Mouse (Mus musculus) inflammation-experienced regulatory T-cells (primary cell): Measurements from ENCODE around the gene Thumpd3. TPM values are rescaled to one million over a fixed set of nuclear protein-coding genes. Genes with fewer than 3 reads are reported as not detected.

Source experiments
- polyA plus RNA-seq, 2 experiments: library from polyadenylated mRNA; unstranded; fragments of 100-300 nt; shearing (Covaris generic); gene quantifications; one replicate each; pipeline ENCODE4 v1.2.1; 2017

The Thumpd3 gene
- polyA plus RNA-seq = 10 to 100 TPM; 85.4 to 96.1 TPM

DNA sequence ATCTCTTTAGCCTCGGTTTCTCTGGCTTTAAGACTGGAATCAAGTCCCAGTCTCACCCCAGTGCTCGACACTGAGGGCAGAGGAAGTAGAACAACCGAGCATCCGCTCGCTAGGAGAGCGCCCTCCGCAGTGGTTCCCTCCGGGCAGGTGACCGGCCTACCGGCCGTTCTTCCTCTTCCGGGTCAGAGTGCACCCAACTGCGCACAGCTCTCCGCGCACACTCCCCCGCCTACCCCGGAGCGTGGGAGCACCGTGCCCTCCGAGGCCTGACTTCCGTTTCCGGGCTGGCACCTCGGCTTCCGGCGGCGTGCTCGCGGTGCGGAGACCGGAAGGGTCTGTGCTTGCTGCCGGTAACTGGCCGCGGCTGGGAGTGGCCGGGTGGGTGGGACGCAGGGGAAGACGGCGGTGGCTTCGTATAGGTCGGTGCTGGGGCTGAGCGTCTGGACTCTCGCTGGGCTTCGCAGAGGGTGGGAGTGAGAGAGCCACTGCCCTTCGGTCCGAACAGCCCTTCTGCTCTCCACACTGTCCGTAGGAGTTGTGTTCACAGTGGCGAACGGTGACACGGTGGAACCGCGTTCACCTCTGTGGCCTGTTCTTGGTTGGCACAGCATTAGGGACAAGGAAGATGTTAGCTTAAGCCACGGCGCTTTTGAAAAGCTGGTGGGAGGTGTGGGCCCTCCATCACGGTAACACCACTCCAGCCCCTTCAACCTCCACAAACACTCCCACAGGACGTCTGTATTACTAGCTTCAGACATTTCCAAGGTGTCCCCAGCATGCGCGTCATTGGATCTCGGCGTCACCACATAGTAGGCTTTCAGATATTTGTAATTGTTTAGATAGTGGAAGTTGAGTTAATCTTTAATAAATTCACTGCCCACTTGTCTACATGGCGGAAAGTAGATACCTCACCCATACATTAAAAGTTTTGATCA lies at the start of gene Thumpd3:
Thumpd3 (plus strand) TSS at position 185 of the 935 bp plus-strand sequence.

DNA sequence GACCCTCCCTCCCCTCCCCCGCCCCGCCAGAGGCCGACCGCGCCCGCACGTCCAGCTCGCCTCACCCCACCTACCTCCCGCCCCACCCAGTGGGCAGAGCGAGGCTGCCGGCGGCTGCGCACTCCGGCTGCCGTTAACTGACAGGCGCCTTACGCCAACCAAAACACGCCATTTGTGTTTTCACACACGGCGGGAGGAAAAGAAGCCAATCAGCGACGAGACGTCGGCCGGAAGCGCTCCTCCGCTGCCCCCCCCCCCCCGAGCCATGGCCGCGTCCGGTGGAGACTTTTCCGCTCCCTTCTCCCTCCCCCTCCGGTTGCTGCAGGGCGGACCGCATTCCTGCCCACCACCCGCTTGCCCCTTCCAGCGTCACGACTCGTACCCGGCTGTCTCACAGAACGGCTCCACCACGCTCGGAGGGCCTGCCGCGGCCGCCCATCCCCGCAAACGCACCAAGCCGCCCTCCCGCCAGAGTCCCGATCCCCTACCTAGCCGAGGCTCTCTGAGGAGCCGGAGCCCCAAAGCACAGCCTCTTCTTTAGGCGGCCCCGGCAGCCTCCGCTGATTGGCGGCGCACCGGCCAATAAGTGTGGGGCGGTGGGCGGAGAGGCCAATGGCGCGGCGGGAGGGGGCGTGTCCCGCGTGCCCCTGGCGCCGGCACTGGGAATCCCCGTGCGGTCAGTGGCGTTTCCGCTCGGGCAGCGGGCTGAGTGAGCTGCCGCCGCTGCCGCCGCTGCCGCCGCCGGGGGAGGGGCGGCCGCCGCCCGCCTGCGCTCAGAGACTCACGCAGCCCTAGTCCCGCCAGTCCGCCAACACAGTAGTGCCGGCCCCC lies 30.9 kb downstream of the Thumpd3 start, which contains the start of gene Setd5:
Setd5 (plus strand) TSS at position 680 of the 831 bp plus-strand sequence.

Other genes with a start within 250 kb of the Thumpd3 start
- 1 to 10 TPM; 1.3 to 1.4 TPM for gene Srgap3, start 99.0 kb upstream of the Thumpd3 start, polyA plus RNA-seq
- 10 to 100 TPM; 47.3 to 53.3 TPM for gene Setd5, start 31.1 kb downstream of the Thumpd3 start, polyA plus RNA-seq
- gene Lhfpl4, start 149.2 kb downstream of the Thumpd3 start, polyA plus RNA-seq = 1 to 10 TPM in 1 of 2 experiments, under 1 TPM in 1; 0.46 to 2.2 TPM
- gene Mtmr14, start 191.6 kb downstream of the Thumpd3 start, polyA plus RNA-seq = 10 to 100 TPM; 43.5 to 55.0 TPM
- 1 to 10 TPM in 1 of 2 experiments, under 1 TPM in 1; 0.48 to 3.1 TPM for gene Cpne9, start 236.1 kb downstream of the Thumpd3 start, polyA plus RNA-seq